Mouse (Mus musculus): ENCODE measurements around the gene Inpp5a. TPM values are rescaled to one million over a fixed set of nuclear protein-coding genes. Genes with fewer than 3 reads are reported as not detected.

Gene Inpp5a
- polyA plus RNA-seq, 1 experiment from 2014 or later: 69.8 TPM

DNA sequence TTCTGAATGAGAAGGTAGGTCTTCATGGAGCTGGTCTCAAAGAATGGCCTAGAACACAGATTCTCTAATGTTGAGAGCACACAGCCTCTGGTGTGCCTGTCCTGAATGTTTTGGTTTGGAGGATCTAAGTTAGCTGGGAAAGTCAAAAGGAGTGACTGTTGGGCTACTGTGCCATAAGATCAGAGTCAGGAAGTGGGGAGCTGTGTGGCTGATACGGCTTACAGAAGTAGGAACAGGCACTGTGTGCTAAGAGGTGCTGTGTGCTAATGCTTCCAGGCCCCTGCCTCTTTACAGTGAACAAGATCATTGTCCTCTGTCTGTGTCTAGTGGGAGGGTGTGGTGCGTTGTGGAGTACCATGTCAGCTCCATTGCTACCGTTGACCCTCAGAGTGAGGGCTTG lies 12.0 kb downstream of the Inpp5a start:
- no peak overlapping the region for H3K27ac ChIP-seq (ENCODE audit: low read depth, low read length)
- no peak overlapping the region for H3K4me2 ChIP-seq
- no peak for ATAC-seq (replicated peaks; ENCODE audit: insufficient number of reproducible peaks, low FRiP score, low TSS enrichment)
- no peaks in the 10 kb centered on the region for H3K36me3 ChIP-seq (ENCODE audit: control insufficient read depth, insufficient read depth, low read length)
- no peaks in the 10 kb centered on the region for H3K27me3 ChIP-seq (ENCODE audit: control insufficient read depth, insufficient read depth, low read length)
- peaks cover 58% of the 10 kb centered on the region for H3K4me1 ChIP-seq (ENCODE audit: control insufficient read depth, insufficient read depth, low read length)
- no peak overlapping the region for H3K9ac ChIP-seq (ENCODE audit: low read depth, low read length)
- no peaks in the 10 kb centered on the region for H3K9me3 ChIP-seq (replicated peaks; ENCODE audit: control insufficient read depth, low read length)
- WGBS (ENCODE audit: insufficient replicate concordance): 83% methylated on average over 3 of the region's 3 CpGs
- no peak overlapping the region for H3K4me3 ChIP-seq (ENCODE audit: low read depth, low read length)

DNA sequence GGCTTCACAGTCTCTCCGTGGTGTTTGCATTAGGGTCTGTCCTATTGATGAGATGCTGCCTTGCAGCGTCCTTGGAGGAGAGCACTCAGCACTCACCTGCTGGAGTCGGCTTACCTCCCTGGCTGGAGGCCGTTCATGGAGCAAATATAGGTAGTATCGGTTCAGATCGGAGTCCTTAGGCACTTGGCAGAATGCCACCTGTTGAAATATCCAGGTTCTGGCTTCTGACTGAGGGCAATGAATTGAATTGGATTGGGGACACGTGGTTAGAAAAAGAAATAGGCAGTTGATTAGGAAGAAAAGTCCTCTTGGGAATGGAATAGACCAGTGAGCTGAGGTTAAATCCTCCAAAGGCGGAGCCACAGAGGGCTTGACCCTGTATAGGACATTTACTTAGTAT lies 12.9 kb downstream of the Inpp5a start:
- no peak overlapping the region for H3K9ac ChIP-seq (ENCODE audit: low read depth, low read length)
- no peaks in the 10 kb centered on the region; the same call in 1 of the 2 replicates for H3K36me3 ChIP-seq (ENCODE audit: control insufficient read depth, insufficient read depth, low read length)
- no peak overlapping the region for H3K4me2 ChIP-seq
- no peak for ATAC-seq (replicated peaks; ENCODE audit: insufficient number of reproducible peaks, low FRiP score, low TSS enrichment)
- H3K4me3 ChIP-seq (ENCODE audit: low read depth, low read length): no peak overlapping the region
- peaks cover 52% of the 10 kb centered on the region for H3K4me1 ChIP-seq (ENCODE audit: control insufficient read depth, insufficient read depth, low read length)
- no peaks in the 10 kb centered on the region for H3K9me3 ChIP-seq (replicated peaks; ENCODE audit: control insufficient read depth, low read length)
- no peak overlapping the region for H3K27ac ChIP-seq (ENCODE audit: low read depth, low read length)
- no peaks in the 10 kb centered on the region for H3K27me3 ChIP-seq (ENCODE audit: control insufficient read depth, insufficient read depth, low read length)
- WGBS (ENCODE audit: insufficient replicate concordance): 78% methylated on average over 8 of the region's 8 CpGs

- Histone ChIP-seq H3K4me1 (ENCODE audit: control insufficient read depth, insufficient read depth, low read length) (peaks cover 46% of the 10 kb centered on the region), H3K9ac (ENCODE audit: low read depth, low read length) (no peak overlapping the region)
Measured at GRCm38 (mm10) chr7:139402721-139403120, 13.8 kb downstream of the Inpp5a start.

DNA sequence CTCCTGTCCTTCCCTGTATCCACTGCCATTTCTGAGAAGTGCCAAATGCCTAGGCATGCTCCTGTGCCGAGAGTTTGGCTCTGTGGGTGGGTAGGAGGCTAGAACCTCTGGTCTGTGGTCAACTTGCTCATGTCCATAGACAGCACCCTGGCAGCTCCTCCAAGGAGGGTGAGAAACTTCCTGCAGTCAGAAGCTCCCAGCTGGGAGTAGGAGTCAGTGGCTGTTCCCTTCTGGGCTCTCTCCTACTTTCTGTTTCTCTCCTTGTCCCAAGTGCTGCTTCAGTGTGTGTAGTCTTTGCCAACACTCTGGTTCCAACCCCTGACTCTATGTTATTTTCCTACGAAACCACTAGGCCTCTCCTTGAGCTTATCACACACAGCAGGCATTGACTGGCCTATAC lies 17.7 kb downstream of the Inpp5a start:
- H3K9me3 ChIP-seq (replicated peaks; ENCODE audit: control insufficient read depth, low read length): no peaks in the 10 kb centered on the region
- no peak overlapping the region for H3K9ac ChIP-seq (ENCODE audit: low read depth, low read length)
- H3K27ac ChIP-seq (ENCODE audit: low read depth, low read length): no peak overlapping the region
- 73% methylated on average over 2 of the region's 2 CpGs for WGBS (ENCODE audit: insufficient replicate concordance)
- no peaks in the 10 kb centered on the region for H3K27me3 ChIP-seq (ENCODE audit: control insufficient read depth, insufficient read depth, low read length)
- no peak overlapping the region for H3K4me2 ChIP-seq
- H3K4me3 ChIP-seq (ENCODE audit: low read depth, low read length): no peak overlapping the region
- H3K36me3 ChIP-seq (ENCODE audit: control insufficient read depth, insufficient read depth, low read length): no peaks in the 10 kb centered on the region; the same call in 1 of the 2 replicates
- H3K4me1 ChIP-seq (ENCODE audit: control insufficient read depth, insufficient read depth, low read length): peaks cover 31% of the 10 kb centered on the region
- ATAC-seq (replicated peaks; ENCODE audit: insufficient number of reproducible peaks, low FRiP score, low TSS enrichment): no peak

More at GRCm38 (mm10) chr7:139402721-139403120, 13.8 kb downstream of the Inpp5a start:
- Histone ChIP-seq H3K27me3 (ENCODE audit: control insufficient read depth, insufficient read depth, low read length) (no peaks in the 10 kb centered on the region), H3K9me3 (replicated peaks; ENCODE audit: control insufficient read depth, low read length) (no peaks in the 10 kb centered on the region), H3K4me3 (ENCODE audit: low read depth, low read length) (no peak overlapping the region), H3K27ac (ENCODE audit: low read depth, low read length) (no peak overlapping the region), H3K4me2 (no peak overlapping the region), H3K36me3 (ENCODE audit: control insufficient read depth, insufficient read depth, low read length) (no peaks in the 10 kb centered on the region; the same call in 1 of the 2 replicates)
- ATAC-seq (replicated peaks; ENCODE audit: insufficient number of reproducible peaks, low FRiP score, low TSS enrichment): no peak
- WGBS (ENCODE audit: insufficient replicate concordance): 69% methylated on average over 4 of the region's 4 CpGs

GRCm38 (mm10) chr7:139407966-139408365 lies 19.1 kb downstream of the Inpp5a start:
- H3K4me1 ChIP-seq (ENCODE audit: control insufficient read depth, insufficient read depth, low read length): peaks cover 32% of the 10 kb centered on the region
- H3K4me2 ChIP-seq: no peak overlapping the region
- H3K4me3 ChIP-seq (ENCODE audit: low read depth, low read length): no peak overlapping the region
- no peak overlapping the region for H3K27ac ChIP-seq (ENCODE audit: low read depth, low read length)
- no peak for ATAC-seq (replicated peaks; ENCODE audit: insufficient number of reproducible peaks, low FRiP score, low TSS enrichment)
- no peak overlapping the region for H3K9ac ChIP-seq (ENCODE audit: low read depth, low read length)
- H3K9me3 ChIP-seq (replicated peaks; ENCODE audit: control insufficient read depth, low read length): no peaks in the 10 kb centered on the region
- no peaks in the 10 kb centered on the region for H3K27me3 ChIP-seq (ENCODE audit: control insufficient read depth, insufficient read depth, low read length)
- no peaks in the 10 kb centered on the region; the same call in 1 of the 2 replicates for H3K36me3 ChIP-seq (ENCODE audit: control insufficient read depth, insufficient read depth, low read length)

DNA sequence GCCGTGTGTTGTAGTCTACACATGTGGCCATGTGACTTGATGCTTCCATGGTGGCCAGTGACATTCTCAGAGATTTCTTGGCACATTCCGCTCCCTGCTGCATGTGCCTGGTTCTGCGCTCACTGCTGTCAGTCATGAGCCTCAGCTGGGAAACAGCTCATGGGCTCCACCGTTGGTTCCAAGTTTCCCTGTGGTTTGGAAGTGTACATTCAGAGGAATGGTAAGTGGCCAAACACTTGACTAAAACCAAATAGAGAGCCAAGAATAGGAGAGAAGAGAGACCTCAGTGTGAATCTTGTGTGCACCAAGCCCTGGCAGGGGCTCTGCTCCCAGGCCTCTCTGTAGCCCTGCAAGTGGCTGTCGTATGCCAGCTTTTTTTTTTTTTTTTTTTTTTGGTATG lies 21.0 kb downstream of the Inpp5a start:
- Histone ChIP-seq H3K9me3 (replicated peaks; ENCODE audit: control insufficient read depth, low read length) (no peaks in the 10 kb centered on the region), H3K36me3 (ENCODE audit: control insufficient read depth, insufficient read depth, low read length) (no peaks in the 10 kb centered on the region; the same call in 1 of the 2 replicates), H3K4me1 (ENCODE audit: control insufficient read depth, insufficient read depth, low read length) (peaks cover 40% of the 10 kb centered on the region), H3K9ac (ENCODE audit: low read depth, low read length) (no peak overlapping the region), H3K27ac (ENCODE audit: low read depth, low read length) (no peak overlapping the region), H3K4me3 (ENCODE audit: low read depth, low read length) (no peak overlapping the region), H3K27me3 (ENCODE audit: control insufficient read depth, insufficient read depth, low read length) (no peaks in the 10 kb centered on the region), H3K4me2 (no peak overlapping the region)
- no peak for ATAC-seq (replicated peaks; ENCODE audit: insufficient number of reproducible peaks, low FRiP score, low TSS enrichment)
- 70% methylated on average over 5 of the region's 5 CpGs for WGBS (ENCODE audit: insufficient replicate concordance)

GRCm38 (mm10) chr7:139412223-139412950 lies 23.5 kb downstream of the Inpp5a start:
- H3K9ac ChIP-seq (ENCODE audit: low read depth, low read length): no peak overlapping the region

DNA sequence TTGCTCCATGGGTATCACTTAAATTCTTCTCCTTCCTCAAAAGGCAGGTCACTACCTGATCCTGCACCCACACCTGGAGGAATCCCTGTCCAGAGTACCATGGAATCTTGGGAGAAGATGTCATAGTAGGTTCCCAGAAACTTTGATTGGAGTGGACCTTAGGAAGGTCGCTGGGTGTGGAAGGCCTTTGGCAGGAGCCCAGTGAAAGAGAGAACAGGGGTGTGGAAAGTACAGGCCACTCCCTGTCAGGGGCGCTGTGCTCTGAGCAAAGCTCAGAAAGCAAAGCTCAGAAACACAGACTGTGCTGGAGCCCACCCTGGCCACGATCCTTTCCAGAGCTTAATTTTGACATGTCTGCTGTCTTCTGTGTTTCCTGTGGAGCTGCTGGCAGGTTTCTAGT lies 24.5 kb downstream of the Inpp5a start:
- 63% methylated on average over 3 of the region's 3 CpGs for WGBS (ENCODE audit: insufficient replicate concordance)
- H3K4me3 ChIP-seq (ENCODE audit: low read depth, low read length): no peak overlapping the region
- peaks cover 63% of the 10 kb centered on the region for H3K4me1 ChIP-seq (ENCODE audit: control insufficient read depth, insufficient read depth, low read length)
- H3K9ac ChIP-seq (ENCODE audit: low read depth, low read length): no peak overlapping the region
- no peak for ATAC-seq (replicated peaks; ENCODE audit: insufficient number of reproducible peaks, low FRiP score, low TSS enrichment)
- no peaks in the 10 kb centered on the region for H3K27me3 ChIP-seq (ENCODE audit: control insufficient read depth, insufficient read depth, low read length)
- H3K36me3 ChIP-seq (ENCODE audit: control insufficient read depth, insufficient read depth, low read length): no peaks in the 10 kb centered on the region
- no peak overlapping the region for H3K4me2 ChIP-seq
- H3K9me3 ChIP-seq (replicated peaks; ENCODE audit: control insufficient read depth, low read length): no peaks in the 10 kb centered on the region
- H3K27ac ChIP-seq (ENCODE audit: low read depth, low read length): no peak overlapping the region

More at GRCm38 (mm10) chr7:139412223-139412950, 23.5 kb downstream of the Inpp5a start:
- H3K4me3 ChIP-seq (ENCODE audit: low read depth, low read length): no peak overlapping the region
- peaks cover 60% of the 10 kb centered on the region for H3K4me1 ChIP-seq (ENCODE audit: control insufficient read depth, insufficient read depth, low read length)
- no peaks in the 10 kb centered on the region for H3K9me3 ChIP-seq (replicated peaks; ENCODE audit: control insufficient read depth, low read length)
- no peak overlapping the region for H3K27ac ChIP-seq (ENCODE audit: low read depth, low read length)
- ATAC-seq (replicated peaks; ENCODE audit: insufficient number of reproducible peaks, low FRiP score, low TSS enrichment): no peak
- no peaks in the 10 kb centered on the region for H3K27me3 ChIP-seq (ENCODE audit: control insufficient read depth, insufficient read depth, low read length)
- no peak overlapping the region for H3K4me2 ChIP-seq
- 37% methylated on average over 8 of the region's 8 CpGs for WGBS (ENCODE audit: insufficient replicate concordance)
- H3K36me3 ChIP-seq (ENCODE audit: control insufficient read depth, insufficient read depth, low read length): no peaks in the 10 kb centered on the region

DNA sequence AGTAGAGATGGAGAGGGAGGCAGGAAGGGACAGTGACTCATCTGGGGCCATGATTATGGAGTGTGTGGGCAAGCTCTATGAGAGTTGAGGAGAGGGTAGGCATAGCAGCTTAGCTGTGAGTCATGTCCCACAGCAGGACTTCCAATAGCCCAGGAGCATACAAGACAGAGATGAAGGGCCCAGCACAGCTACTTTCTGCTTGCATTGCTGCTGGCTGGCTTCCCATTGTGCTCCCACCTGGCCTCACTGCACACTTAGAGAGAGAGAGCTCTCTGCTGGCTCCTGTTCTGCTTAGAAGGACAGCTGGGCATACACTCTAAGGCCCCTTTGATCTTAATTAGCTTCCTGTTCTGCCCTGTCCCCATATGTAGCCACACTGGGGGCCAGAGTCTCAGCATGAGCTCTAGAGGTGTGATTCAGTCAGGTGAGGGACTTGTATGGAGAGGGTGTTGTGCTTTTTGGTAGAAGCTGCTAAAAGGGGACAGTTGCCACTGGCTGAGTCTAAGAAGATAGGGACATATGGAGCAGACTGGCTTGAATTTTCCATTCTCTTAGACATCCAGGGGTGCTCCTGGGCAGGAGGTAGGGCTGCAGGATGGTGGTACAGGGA lies 26.8 kb downstream of the Inpp5a start:
- Histone ChIP-seq H3K4me2 (no peak overlapping the region), H3K27me3 (ENCODE audit: control insufficient read depth, insufficient read depth, low read length) (no peaks in the 10 kb centered on the region), H3K9ac (ENCODE audit: low read depth, low read length) (no peak overlapping the region), H3K4me3 (ENCODE audit: low read depth, low read length) (no peak overlapping the region), H3K4me1 (ENCODE audit: control insufficient read depth, insufficient read depth, low read length) (peaks cover 59% of the 10 kb centered on the region), H3K36me3 (ENCODE audit: control insufficient read depth, insufficient read depth, low read length) (no peaks in the 10 kb centered on the region), H3K9me3 (replicated peaks; ENCODE audit: control insufficient read depth, low read length) (no peaks in the 10 kb centered on the region), H3K27ac (ENCODE audit: low read depth, low read length) (0 out of 2 replicates have a peak overlapping the region, but pooled peaks have one; percentile 15)
- ATAC-seq (replicated peaks; ENCODE audit: insufficient number of reproducible peaks, low FRiP score, low TSS enrichment): no peak
